Mouse (Mus musculus) hindbrain, embryonic 10.5 days (tissue): ENCODE results near the gene Psmd9. TPM values are rescaled to one million over a fixed set of nuclear protein-coding genes. Genes with fewer than 3 reads are reported as not detected.

Experiments used
- DNase-seq: peaks from one replicate; pipeline ENCODE4 v3.0.0-alpha.2; 2017; ENCODE audit warnings: low spot score
- H3K27ac ChIP-seq: fragments of 300-500 bp; sonication (generic); 2 replicates; pipeline ENCODE4 v1.5.1; 2016; ENCODE audit warnings: mild to moderate bottlenecking, moderate library complexity
- H3K27me3 ChIP-seq: fragments of 300-500 bp; sonication (generic); 2 replicates; pipeline ENCODE4 v1.6.1; 2016; ENCODE audit warnings: mild to moderate bottlenecking; ENCODE audit not compliant: poor library complexity, insufficient read depth, severe bottlenecking
- H3K36me3 ChIP-seq: fragments of 300-500 bp; sonication (generic); 2 replicates; pipeline ENCODE4 v1.6.1; 2016; ENCODE audit warnings: mild to moderate bottlenecking, moderate library complexity
- H3K4me1 ChIP-seq: fragments of 300-500 bp; sonication (generic); replicated peaks from 2 replicates; pipeline ENCODE4 v1.6.1; 2016; ENCODE audit warnings: mild to moderate bottlenecking
- H3K4me3 ChIP-seq: fragments of 300-500 bp; sonication (generic); 2 replicates; pipeline ENCODE4 v1.5.1; 2016; ENCODE audit warnings: mild to moderate bottlenecking, moderate library complexity
- H3K9me3 ChIP-seq: fragments of 300-500 bp; sonication (generic); 2 replicates; pipeline ENCODE4 v1.6.1; 2016; ENCODE audit warnings: mild to moderate bottlenecking, moderate library complexity
- WGBS: fragments of 180-500 bp; shearing (Covaris S2); methylation state at CpG from one replicate; pipeline ENCODE4 v1.1.7; 2016; 5-methylcytosine and 5-hydroxymethylcytosine counted together
- polyA plus RNA-seq: library from polyadenylated mRNA; unstranded; fragments of >200 nt; fragmentation: Nextera tagmentation; extraction: Ambion mirVana; gene quantifications from 2 replicates; pipeline ENCODE4 v1.2.1, GENCODE M21; 2016

Psmd9 gene
- polyA plus RNA-seq, 1 experiment from 2014 or later, result 86.3 TPM

DNA sequence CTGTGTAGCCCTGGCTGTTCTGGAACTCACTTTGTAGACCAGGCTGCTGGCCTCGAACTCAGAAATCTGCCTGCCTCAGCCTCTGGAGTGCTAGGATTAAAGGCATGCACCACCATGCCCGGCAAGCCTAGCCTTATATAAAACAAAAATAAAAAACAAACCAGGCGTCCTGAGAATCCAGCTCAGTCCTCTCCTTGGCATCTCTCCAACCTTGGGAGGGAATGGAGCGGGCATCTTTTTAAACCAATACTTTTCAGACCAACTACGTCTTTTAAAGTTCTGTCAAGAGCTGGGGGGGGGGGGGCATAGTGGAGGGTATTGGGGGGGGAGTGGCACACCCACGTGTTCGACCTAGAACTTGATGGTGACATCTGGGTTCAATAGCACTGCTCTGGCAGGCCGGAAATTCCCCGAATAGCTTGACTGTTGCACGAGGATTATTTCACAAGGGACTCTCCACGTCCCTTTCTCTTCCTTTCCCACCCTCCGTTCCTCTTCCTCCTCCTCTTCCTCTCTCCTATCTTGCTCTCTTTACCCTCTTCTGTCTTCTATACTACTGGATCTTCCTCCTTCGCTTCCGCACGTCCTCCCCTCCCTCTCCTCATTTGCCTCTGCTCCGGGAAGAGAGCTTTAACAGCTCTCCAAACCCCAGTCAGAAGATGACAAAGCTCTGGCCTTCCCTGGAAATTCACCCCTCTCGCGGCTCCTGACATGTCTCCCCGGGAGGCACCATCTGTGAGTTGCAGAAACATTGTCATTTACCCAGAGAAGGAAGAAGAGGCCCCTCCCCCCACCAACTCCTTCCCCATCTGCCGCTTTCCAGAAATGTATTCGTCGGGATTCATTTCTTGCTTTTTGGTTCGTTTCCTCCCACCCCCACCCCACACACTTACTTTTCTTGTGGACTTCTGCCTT, 87.9 kb downstream of the Psmd9 start:
- H3K27me3 ChIP-seq, result peaks cover 20% of the 10 kb centered on the region
- peaks cover 18% of the 10 kb centered on the region for H3K4me1 ChIP-seq
- peak; percentile 64 for DNase-seq
- H3K9me3 ChIP-seq, result no peaks in the 10 kb centered on the region
- H3K4me3 ChIP-seq, result peak overlapping the region; percentile 20
- WGBS, result 36% methylated on average over 23 of the region's 23 CpGs
- H3K27ac ChIP-seq, result peak overlapping the region; percentile 84
- H3K36me3 ChIP-seq, result no peaks in the 10 kb centered on the region

DNA sequence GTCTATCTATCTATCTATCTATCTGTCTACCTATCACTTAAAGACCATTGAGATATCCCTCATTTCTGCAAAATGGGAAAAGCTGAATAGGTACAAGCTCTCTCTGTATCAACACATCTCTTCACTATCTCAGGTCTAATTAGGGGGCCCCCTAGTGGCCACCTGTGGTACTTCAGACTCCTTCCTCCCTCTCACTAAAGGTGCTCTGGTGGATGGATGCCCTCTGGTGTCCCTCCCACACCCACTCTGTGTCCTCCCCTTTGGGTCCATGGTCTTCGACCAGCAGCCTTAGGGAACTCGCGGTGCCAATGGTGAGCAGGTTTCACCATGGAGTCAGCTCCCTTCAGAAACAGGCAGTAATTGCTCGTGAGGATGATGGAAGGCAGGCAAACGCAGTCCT, 89.8 kb downstream of the Psmd9 start:
- H3K4me1 ChIP-seq, result peaks cover 16% of the 10 kb centered on the region
- WGBS, result 49% methylated on average over 5 of the region's 5 CpGs
- DNase-seq, result peak; percentile 31

DNA sequence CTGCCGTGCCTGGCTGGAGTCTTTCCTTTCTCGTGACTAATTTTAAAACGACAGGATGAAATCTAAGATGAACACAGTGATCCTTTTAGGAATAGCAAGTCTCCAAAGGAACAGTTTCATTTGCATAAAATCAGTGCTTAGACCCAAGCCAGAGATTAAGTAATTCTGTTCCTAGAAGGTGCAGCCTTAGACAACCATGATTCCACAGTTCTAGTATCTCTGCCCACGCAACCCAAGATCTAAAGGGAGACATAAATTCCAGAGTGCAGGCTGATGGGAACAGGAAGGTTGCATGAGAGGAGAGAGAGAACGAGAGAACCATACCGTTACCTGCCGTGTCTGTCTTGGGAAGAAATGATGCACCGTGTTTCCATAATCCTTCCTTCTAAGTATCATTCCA, 91.5 kb downstream of the Psmd9 start:
- no peak for DNase-seq
- no peak overlapping the region for H3K27ac ChIP-seq
- H3K36me3 ChIP-seq, result no peaks in the 10 kb centered on the region
- peaks cover 16% of the 10 kb centered on the region for H3K4me1 ChIP-seq
- H3K9me3 ChIP-seq, result no peaks in the 10 kb centered on the region
- WGBS, result 80% methylated on average over 8 of the region's 8 CpGs
- no peak overlapping the region for H3K4me3 ChIP-seq
- H3K27me3 ChIP-seq, result no peaks in the 10 kb centered on the region

More for the DNA sequence above, 89.8 kb downstream of the Psmd9 start:
- Histone ChIP-seq H3K36me3 (no peaks in the 10 kb centered on the region), H3K27me3 (peaks cover 8% of the 10 kb centered on the region), H3K4me3 (no peak overlapping the region), H3K27ac (no peak overlapping the region), H3K9me3 (no peaks in the 10 kb centered on the region)

DNA sequence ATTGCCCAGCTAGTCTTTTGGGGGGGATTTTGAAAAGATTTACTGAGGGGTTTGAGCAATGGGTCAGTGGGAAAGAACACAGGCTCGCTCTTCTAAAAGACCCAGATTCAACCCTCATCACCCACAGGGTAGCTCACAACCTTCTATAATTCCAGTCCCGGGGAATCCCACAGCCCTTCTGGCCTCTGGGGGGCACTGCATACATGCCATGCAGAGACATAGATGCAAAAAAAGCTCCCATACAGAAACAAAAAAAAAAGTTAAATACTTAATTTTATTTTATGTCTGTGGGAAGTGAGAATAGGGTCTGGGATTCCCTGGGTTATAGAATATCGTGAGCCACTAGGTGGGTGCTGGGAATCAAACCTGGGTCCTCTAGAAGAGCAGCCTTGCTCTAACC, 97.7 kb downstream of the Psmd9 start:
- WGBS, result 83% methylated on average over 3 of the region's 3 CpGs
- DNase-seq, result no peak

DNA sequence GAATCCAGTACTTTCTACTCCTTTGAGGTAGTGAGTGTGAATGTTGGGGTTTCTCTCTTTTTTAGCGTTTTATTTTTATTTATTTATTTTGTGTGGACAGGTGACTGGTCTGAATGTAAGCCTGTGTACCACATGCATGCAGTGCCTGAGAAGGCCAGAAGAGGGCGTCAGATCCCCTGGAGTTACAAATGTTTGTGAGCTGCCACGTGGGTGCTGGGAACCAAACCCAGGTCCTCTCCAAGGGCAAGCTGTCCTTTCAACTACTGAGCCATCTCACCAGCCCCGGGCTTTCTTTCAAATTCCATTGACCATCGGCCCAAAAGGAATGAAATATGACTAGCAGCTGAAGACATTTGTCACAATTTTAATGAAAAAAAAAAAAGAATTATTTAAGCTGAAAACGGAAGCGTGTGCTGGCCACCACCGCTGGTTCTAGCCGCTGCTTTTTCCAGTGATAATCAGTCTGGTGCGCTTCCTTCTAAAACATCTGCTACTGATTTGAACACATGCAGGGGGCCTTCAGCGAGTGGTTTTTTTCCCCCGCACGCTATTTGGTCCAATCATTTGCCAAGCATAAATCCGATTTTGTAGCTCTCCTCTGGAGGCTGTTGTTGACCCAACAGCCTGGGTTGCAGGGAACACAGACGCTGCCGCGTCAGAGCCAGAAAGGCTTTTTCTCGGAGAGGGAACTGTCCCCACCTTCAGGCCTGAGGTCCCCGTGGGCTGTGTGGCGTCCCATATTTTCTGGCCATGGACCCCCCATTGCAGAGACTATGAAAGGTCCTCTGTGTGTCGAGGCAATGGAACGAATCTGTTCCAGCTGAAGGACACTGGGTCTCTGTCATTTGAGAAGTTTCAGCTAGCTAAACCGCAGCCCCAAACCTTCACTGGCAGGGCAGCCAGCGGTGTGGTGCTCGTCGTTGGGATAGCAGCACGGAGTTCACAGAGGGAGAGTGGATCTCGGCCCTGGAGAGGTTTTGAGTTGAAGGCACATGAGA, 99.6 kb downstream of the Psmd9 start:
- no peak for DNase-seq
- peaks cover 18% of the 10 kb centered on the region for H3K4me1 ChIP-seq
- H3K27me3 ChIP-seq, result no peaks in the 10 kb centered on the region
- H3K36me3 ChIP-seq, result no peaks in the 10 kb centered on the region
- H3K27ac ChIP-seq, result peak overlapping the region; percentile 40; the same call in 1 of the 2 replicates
- H3K4me3 ChIP-seq, result no peak overlapping the region
- H3K9me3 ChIP-seq, result peaks cover 3% of the 10 kb centered on the region; the same call in 1 of the 2 replicates
- 75% methylated on average over 28 of the region's 28 CpGs for WGBS

More for the DNA sequence above, 97.7 kb downstream of the Psmd9 start:
- Histone ChIP-seq H3K4me1 (peaks cover 8% of the 10 kb centered on the region), H3K27me3 (no peaks in the 10 kb centered on the region), H3K27ac (no peak overlapping the region), H3K36me3 (no peaks in the 10 kb centered on the region), H3K9me3 (peaks cover 3% of the 10 kb centered on the region; the same call in 1 of the 2 replicates), H3K4me3 (no peak overlapping the region)

DNA sequence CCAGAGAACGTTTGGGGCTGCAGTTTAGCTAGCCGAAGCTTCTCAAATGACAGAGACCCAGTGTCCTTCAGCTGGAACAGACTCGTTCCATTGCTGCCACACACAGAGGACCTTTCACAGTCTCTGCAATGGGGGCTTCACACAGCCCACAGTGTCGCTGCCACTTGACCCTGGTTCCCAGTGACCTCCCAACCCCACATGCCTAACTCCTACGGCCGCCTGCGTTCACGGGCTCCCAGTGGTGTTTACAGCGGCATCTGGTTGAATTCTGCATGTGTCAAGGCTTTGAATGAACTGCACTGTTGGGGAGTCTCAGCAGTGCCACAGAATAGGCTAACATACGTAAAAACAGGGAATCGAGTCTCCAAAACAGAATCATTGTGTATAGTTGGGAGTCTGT, 101.7 kb downstream of the Psmd9 start:
- H3K9me3 ChIP-seq, result peaks cover 3% of the 10 kb centered on the region; the same call in 1 of the 2 replicates
- H3K4me3 ChIP-seq, result no peak overlapping the region
- H3K27me3 ChIP-seq, result no peaks in the 10 kb centered on the region
- peaks cover 24% of the 10 kb centered on the region for H3K4me1 ChIP-seq
- H3K27ac ChIP-seq, result peak overlapping the region; percentile 56
- H3K36me3 ChIP-seq, result no peaks in the 10 kb centered on the region
- DNase-seq, result peak; percentile 47
- 41% methylated on average over 11 of the region's 11 CpGs for WGBS

DNA sequence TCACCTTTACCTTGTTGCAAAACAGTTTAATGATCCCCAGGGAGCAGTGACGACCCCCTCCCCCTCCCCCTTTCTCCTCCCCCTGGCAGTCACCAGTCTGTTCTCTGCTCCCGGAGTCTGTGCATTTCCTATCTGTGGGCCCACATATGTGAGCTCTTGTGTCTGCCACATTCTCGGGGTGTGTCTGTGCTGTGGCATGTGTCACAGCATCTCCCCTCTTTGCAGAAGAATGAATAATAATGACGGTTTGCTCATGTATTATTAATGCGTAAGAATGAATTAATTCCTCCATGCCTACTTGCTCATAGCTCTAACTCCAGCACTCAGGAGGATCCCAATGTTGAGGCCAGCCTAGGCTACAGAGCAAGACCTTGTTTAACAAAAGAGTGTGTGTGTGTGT, 103.7 kb downstream of the Psmd9 start:
- Histone ChIP-seq H3K36me3 (no peaks in the 10 kb centered on the region), H3K9me3 (peaks cover 3% of the 10 kb centered on the region; the same call in 1 of the 2 replicates), H3K4me3 (no peak overlapping the region), H3K4me1 (peaks cover 38% of the 10 kb centered on the region), H3K27me3 (no peaks in the 10 kb centered on the region), H3K27ac (no peak overlapping the region)
- WGBS, result 61% methylated on average over 5 of the region's 5 CpGs
- DNase-seq, result no peak

DNA sequence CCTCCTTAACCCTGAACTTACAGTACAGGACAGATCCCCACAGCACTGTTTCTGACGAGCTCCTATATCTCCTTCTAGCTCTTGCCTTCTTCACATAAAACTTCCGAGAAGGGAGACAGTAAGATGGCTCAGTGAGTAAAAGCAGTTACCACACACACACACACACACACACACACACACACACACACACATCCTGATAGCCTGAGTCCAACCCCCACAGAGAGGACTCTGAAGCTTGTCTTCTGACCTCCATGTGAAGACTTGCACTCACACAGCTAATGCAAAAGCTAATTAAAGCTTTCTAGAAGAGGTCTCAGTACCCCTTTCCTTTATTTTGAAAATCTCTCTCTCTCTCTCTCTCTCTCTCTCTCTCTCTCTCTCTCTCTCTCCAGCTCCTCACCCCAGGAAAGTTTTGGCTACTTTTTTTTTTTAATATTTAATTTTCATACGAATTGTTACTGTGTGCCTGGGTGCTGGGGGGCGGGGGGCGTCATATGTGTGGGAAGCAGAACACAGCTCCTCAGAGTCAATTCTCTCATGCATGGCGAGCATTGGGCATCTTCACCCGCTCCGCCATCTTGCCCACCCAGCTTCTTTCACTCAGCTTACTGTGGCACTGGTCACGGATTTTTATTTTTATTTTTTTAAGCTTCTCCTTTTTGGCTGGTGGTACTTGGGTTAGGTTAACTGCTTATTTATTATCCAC, 107.6 kb downstream of the Psmd9 start:
- Histone ChIP-seq H3K27ac (peak overlapping the region; percentile 9; the same call in 1 of the 2 replicates), H3K36me3 (no peaks in the 10 kb centered on the region)

DNA sequence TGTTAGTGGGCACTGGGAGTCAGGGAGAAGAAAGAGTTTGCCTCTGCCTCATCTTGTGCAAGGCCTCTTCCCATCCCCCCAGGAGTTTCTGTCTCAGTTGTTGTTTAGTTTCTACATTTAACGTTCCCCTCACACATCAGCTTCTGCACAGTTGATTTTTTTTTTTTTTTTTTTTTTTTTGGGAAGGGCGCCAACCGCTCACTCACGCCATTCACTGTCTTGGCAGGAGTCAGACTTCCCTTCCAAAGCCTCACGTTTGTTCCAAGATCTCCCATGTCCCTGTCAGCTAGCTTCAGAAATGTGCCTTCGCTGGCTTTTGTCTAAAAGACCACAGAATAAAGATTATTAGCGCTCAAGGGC, 108.1 kb downstream of the Psmd9 start:
- H3K27me3 ChIP-seq, result no peaks in the 10 kb centered on the region
- H3K4me1 ChIP-seq, result peaks cover 28% of the 10 kb centered on the region
- WGBS, result 59% methylated on average over 7 of the region's 7 CpGs
- no peak for DNase-seq
- no peaks in the 10 kb centered on the region for H3K36me3 ChIP-seq
- H3K9me3 ChIP-seq, result no peaks in the 10 kb centered on the region
- no peak overlapping the region for H3K4me3 ChIP-seq
- H3K27ac ChIP-seq, result peak overlapping the region; percentile 9; the same call in 1 of the 2 replicates

More for the DNA sequence above, 107.6 kb downstream of the Psmd9 start:
- WGBS, result 85% methylated on average over 9 of the region's 9 CpGs
- H3K4me1 ChIP-seq, result peaks cover 31% of the 10 kb centered on the region
- no peaks in the 10 kb centered on the region for H3K27me3 ChIP-seq
- no peaks in the 10 kb centered on the region for H3K9me3 ChIP-seq
- no peak for DNase-seq
- H3K4me3 ChIP-seq, result no peak overlapping the region

DNA sequence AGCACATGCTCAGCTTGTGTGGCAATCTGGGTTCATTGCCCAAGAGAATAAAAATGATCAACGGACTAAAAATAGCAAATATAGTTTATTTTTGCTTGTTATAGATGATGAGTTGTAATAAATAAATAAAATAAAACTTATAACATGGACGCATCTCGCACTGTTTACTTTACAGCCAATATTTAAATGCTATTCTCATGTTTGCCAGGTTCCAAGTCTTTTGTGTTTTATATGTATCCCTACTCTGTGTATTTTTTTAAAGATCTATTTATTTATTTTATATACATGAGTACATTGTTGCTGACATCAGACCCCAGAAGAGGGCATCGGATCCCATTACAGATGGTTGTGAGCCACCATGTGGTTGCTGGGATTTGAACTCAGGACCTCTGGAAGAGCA, 108.5 kb downstream of the Psmd9 start:
- H3K27ac ChIP-seq, result no peak overlapping the region
- H3K4me3 ChIP-seq, result no peak overlapping the region
- no peaks in the 10 kb centered on the region for H3K27me3 ChIP-seq
- WGBS, result 89% methylated on average over 4 of the region's 4 CpGs
- no peaks in the 10 kb centered on the region for H3K36me3 ChIP-seq
- peaks cover 28% of the 10 kb centered on the region for H3K4me1 ChIP-seq
- H3K9me3 ChIP-seq, result no peaks in the 10 kb centered on the region
- DNase-seq, result no peak

DNA sequence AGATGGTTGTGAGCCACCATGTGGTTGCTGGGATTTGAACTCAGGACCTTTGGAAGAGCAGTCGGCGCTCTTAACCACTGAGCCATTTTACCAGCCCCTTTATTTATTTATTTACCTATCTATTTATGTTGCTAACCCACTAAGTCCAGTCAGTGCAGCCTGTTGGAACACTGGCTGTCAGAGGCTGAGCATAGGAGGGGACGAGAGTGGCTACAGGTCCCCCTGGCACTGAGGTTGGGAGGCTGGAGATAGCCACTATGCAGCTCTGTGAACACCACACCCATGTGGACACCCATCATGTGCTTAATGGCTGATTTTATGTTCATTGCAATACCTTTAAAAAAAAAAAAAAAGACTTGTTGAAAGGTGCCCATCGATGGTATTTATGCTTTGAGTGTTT, 110.0 kb downstream of the Psmd9 start:
- no peak for DNase-seq
- Histone ChIP-seq H3K4me1 (peaks cover 21% of the 10 kb centered on the region), H3K27me3 (no peaks in the 10 kb centered on the region), H3K4me3 (no peak overlapping the region), H3K9me3 (no peaks in the 10 kb centered on the region), H3K36me3 (no peaks in the 10 kb centered on the region), H3K27ac (no peak overlapping the region)
- WGBS, result 94% methylated on average over 4 of the region's 4 CpGs
